Mouse (Mus musculus) ES-E14 (cell line): ENCODE results near the gene Pycr2.

ENCODE experiments used
- HCFC1 ChIP-seq: IDR thresholded peaks from 2 replicates; pipeline ENCODE4 v1.6.1; 2012; ENCODE audit warnings: low read length, inconsistent platforms, borderline replicate concordance; ENCODE audit not compliant: insufficient read depth
- MAFK ChIP-seq: IDR thresholded peaks from 2 replicates; pipeline ENCODE4 v1.6.1; 2014; ENCODE audit warnings: mild to moderate bottlenecking, low read depth, low read length, inconsistent platforms; ENCODE audit not compliant: insufficient read depth
- ZC3H11A ChIP-seq: IDR thresholded peaks from 2 replicates; pipeline ENCODE4 v1.6.1; 2012; ENCODE audit warnings: low read depth, mild to moderate bottlenecking, inconsistent platforms, low read length, borderline replicate concordance
- ZNF384 ChIP-seq: IDR thresholded peaks from 2 replicates; pipeline ENCODE4 v1.6.1; 2012; ENCODE audit warnings: low read depth, low read length, inconsistent platforms

GRCm38 (mm10) chr1:180952808-180953207 lies 48.7 kb downstream of the Pycr2 start:
- TF ChIP-seq HCFC1 (no peak), ZNF384 (no peak), ZC3H11A (no peak), MAFK (no peak)
